Mouse (Mus musculus): ENCODE measurements at regions not wholly inside any gene's neighbourhood (a gene's known extent, or its start where the extent isn't known, plus 50 kb on each side); places are given as distances from the start of the nearest gene placed in this dataset.
A peak's percentile ranks its signal among the peaks of the same experiment; 100 is the strongest.

GRCm38 (mm10) chr15:64501479-64501878 lies 316.0 kb upstream of the Gm21798 start:
- Histone ChIP-seq H3K36me3 (ENCODE audit: inconsistent target) (no peaks in the 10 kb centered on the region), H3K79me2 (ENCODE audit: inconsistent target) (no peaks in the 10 kb centered on the region), H3K4me3 (ENCODE audit: inconsistent target) (no peak overlapping the region), H3K27ac (no peak overlapping the region)
- 95% methylated on average over 1 of the region's 1 CpGs for WGBS (ENCODE audit: missing documents)

GRCm38 (mm10) chr15:64504751-64505150 lies 312.7 kb upstream of the Gm21798 start:
- Histone ChIP-seq H3K36me3 (ENCODE audit: inconsistent target) (no peaks in the 10 kb centered on the region), H3K4me3 (ENCODE audit: inconsistent target) (no peak overlapping the region), H3K27ac (no peak overlapping the region), H3K79me2 (ENCODE audit: inconsistent target) (no peaks in the 10 kb centered on the region)
- 88% methylated on average over 4 of the region's 4 CpGs for WGBS (ENCODE audit: missing documents)

- Histone ChIP-seq H3K79me2 (ENCODE audit: inconsistent target) (no peaks in the 10 kb centered on the region), H3K36me3 (ENCODE audit: inconsistent target) (no peaks in the 10 kb centered on the region), H3K27ac (no peak overlapping the region), H3K4me3 (ENCODE audit: inconsistent target) (no peak overlapping the region)
- WGBS (ENCODE audit: missing documents): 91% methylated on average over 2 of the region's 2 CpGs
These were observed 306.8 kb upstream of the Gm21798 start for GRCm38 (mm10) chr15:64510649-64511048.

- no peaks in the 10 kb centered on the region for H3K36me3 ChIP-seq (ENCODE audit: inconsistent target)
- 76% methylated on average over 2 of the region's 2 CpGs for WGBS (ENCODE audit: missing documents)
- H3K27ac ChIP-seq: no peak overlapping the region
- H3K4me3 ChIP-seq (ENCODE audit: inconsistent target): no peak overlapping the region
- H3K79me2 ChIP-seq (ENCODE audit: inconsistent target): no peaks in the 10 kb centered on the region
These were observed 306.3 kb upstream of the Gm21798 start for GRCm38 (mm10) chr15:64511176-64511575.

GRCm38 (mm10) chr15:64512615-64513014 lies 304.9 kb upstream of the Gm21798 start:
- H3K36me3 ChIP-seq (ENCODE audit: inconsistent target): no peaks in the 10 kb centered on the region
- no peak overlapping the region for H3K4me3 ChIP-seq (ENCODE audit: inconsistent target)
- H3K79me2 ChIP-seq (ENCODE audit: inconsistent target): no peaks in the 10 kb centered on the region
- no peak overlapping the region for H3K27ac ChIP-seq
- 52% methylated on average over 3 of the region's 3 CpGs for WGBS (ENCODE audit: missing documents)

GRCm38 (mm10) chr15:64513501-64514097 lies 303.9 kb upstream of the Gm21798 start:
- Histone ChIP-seq H3K27ac (no peak overlapping the region), H3K79me2 (ENCODE audit: inconsistent target) (no peaks in the 10 kb centered on the region), H3K36me3 (ENCODE audit: inconsistent target) (no peaks in the 10 kb centered on the region), H3K4me3 (ENCODE audit: inconsistent target) (no peak overlapping the region)

GRCm38 (mm10) chr15:64515179-64515578 lies 302.3 kb upstream of the Gm21798 start:
- Histone ChIP-seq H3K36me3 (ENCODE audit: inconsistent target) (no peaks in the 10 kb centered on the region), H3K4me3 (ENCODE audit: inconsistent target) (no peak overlapping the region), H3K27ac (no peak overlapping the region), H3K79me2 (ENCODE audit: inconsistent target) (no peaks in the 10 kb centered on the region)

- 36% methylated on average over 4 of the region's 4 CpGs for WGBS (ENCODE audit: missing documents)
- no peak overlapping the region for H3K4me3 ChIP-seq (ENCODE audit: inconsistent target)
- H3K79me2 ChIP-seq (ENCODE audit: inconsistent target): no peaks in the 10 kb centered on the region
- H3K27ac ChIP-seq: no peak overlapping the region
- H3K36me3 ChIP-seq (ENCODE audit: inconsistent target): no peaks in the 10 kb centered on the region
These were observed 298.3 kb upstream of the Gm21798 start for GRCm38 (mm10) chr15:64519207-64519628.

- no peak overlapping the region for H3K4me3 ChIP-seq (ENCODE audit: inconsistent target)
- H3K27ac ChIP-seq: no peak overlapping the region
- 98% methylated on average over 5 of the region's 5 CpGs for WGBS (ENCODE audit: missing documents)
- no peaks in the 10 kb centered on the region for H3K79me2 ChIP-seq (ENCODE audit: inconsistent target)
- no peaks in the 10 kb centered on the region for H3K36me3 ChIP-seq (ENCODE audit: inconsistent target)
These were observed 296.9 kb upstream of the Gm21798 start for GRCm38 (mm10) chr15:64520568-64520967.

GRCm38 (mm10) chr15:64532260-64533120 lies 285.0 kb upstream of the Gm21798 start:
- Histone ChIP-seq H3K27ac (no peak overlapping the region), H3K79me2 (ENCODE audit: inconsistent target) (no peaks in the 10 kb centered on the region), H3K36me3 (ENCODE audit: inconsistent target) (no peaks in the 10 kb centered on the region), H3K4me3 (ENCODE audit: inconsistent target) (no peak overlapping the region)
- 95% methylated on average over 6 of the region's 6 CpGs for whole genome bisulfite sequencing (ENCODE audit: missing documents)

GRCm38 (mm10) chr15:64533169-64533795 lies 284.2 kb upstream of the Gm21798 start:
- Histone ChIP-seq H3K27ac (no peak overlapping the region), H3K79me2 (ENCODE audit: inconsistent target) (no peaks in the 10 kb centered on the region), H3K4me3 (ENCODE audit: inconsistent target) (no peak overlapping the region), H3K36me3 (ENCODE audit: inconsistent target) (no peaks in the 10 kb centered on the region)
- WGBS (ENCODE audit: missing documents): 100% methylated on average over 2 of the region's 2 CpGs

- WGBS (ENCODE audit: missing documents): 85% methylated on average over 6 of the region's 6 CpGs
- Histone ChIP-seq H3K79me2 (ENCODE audit: inconsistent target) (no peaks in the 10 kb centered on the region), H3K27ac (no peak overlapping the region), H3K4me3 (ENCODE audit: inconsistent target) (no peak overlapping the region), H3K36me3 (ENCODE audit: inconsistent target) (no peaks in the 10 kb centered on the region)
These were observed 283.3 kb upstream of the Gm21798 start for GRCm38 (mm10) chr15:64534166-64534565.

- Histone ChIP-seq H3K4me3 (ENCODE audit: inconsistent target) (no peak overlapping the region), H3K36me3 (ENCODE audit: inconsistent target) (no peaks in the 10 kb centered on the region), H3K79me2 (ENCODE audit: inconsistent target) (no peaks in the 10 kb centered on the region), H3K27ac (no peak overlapping the region)
- WGBS (ENCODE audit: missing documents): 96% methylated on average over 2 of the region's 2 CpGs
These were observed 282.3 kb upstream of the Gm21798 start for GRCm38 (mm10) chr15:64535160-64535559.

GRCm38 (mm10) chr15:64541395-64541794 lies 276.1 kb upstream of the Gm21798 start:
- Histone ChIP-seq H3K36me3 (ENCODE audit: inconsistent target) (no peaks in the 10 kb centered on the region), H3K27ac (peak overlapping the region; percentile 35), H3K79me2 (ENCODE audit: inconsistent target) (no peaks in the 10 kb centered on the region), H3K4me3 (ENCODE audit: inconsistent target) (no peak overlapping the region)
- WGBS (ENCODE audit: missing documents): 88% methylated on average over 3 of the region's 3 CpGs

GRCm38 (mm10) chr15:64542250-64542901 lies 275.1 kb upstream of the Gm21798 start:
- H3K4me3 ChIP-seq (ENCODE audit: inconsistent target): no peak overlapping the region
- WGBS (ENCODE audit: missing documents): 73% methylated on average over 8 of the region's 8 CpGs
- no peaks in the 10 kb centered on the region for H3K36me3 ChIP-seq (ENCODE audit: inconsistent target)
- H3K79me2 ChIP-seq (ENCODE audit: inconsistent target): no peaks in the 10 kb centered on the region
- H3K27ac ChIP-seq: peak overlapping the region; percentile 35
